Mouse (Mus musculus) right cerebral cortex, postnatal 36 days (tissue): ENCODE measurements around the gene Tle4.

Experiments used
- DNase-seq, 2 experiments: peaks; one replicate each; pipeline ENCODE4 v3.0.0; 2022; ENCODE audit warnings: low spot score in 2 of 2, mixed read lengths in 1 of 2

The Tle4 gene

GRCm38 (mm10) chr19:14532861-14533260 lies 65.0 kb downstream of the Tle4 start:
- DNase-seq = no peak

- DNase-seq = no peak
These were observed 77.6 kb downstream of the Tle4 start for GRCm38 (mm10) chr19:14520098-14520802.

- DNase-seq = no peak
These were observed 78.7 kb downstream of the Tle4 start for GRCm38 (mm10) chr19:14519186-14519585.

- no peak for DNase-seq
These were observed 79.3 kb downstream of the Tle4 start for GRCm38 (mm10) chr19:14518438-14519044.

- no peak for DNase-seq
These were observed 81.4 kb downstream of the Tle4 start for GRCm38 (mm10) chr19:14516420-14516819.

GRCm38 (mm10) chr19:14508819-14509218 lies 89.0 kb downstream of the Tle4 start:
- no peak for DNase-seq

- no peak for DNase-seq
These were observed 89.9 kb downstream of the Tle4 start for GRCm38 (mm10) chr19:14507911-14508310.

GRCm38 (mm10) chr19:14506875-14507670 lies 90.8 kb downstream of the Tle4 start:
- no peak for DNase-seq

GRCm38 (mm10) chr19:14505885-14506548 lies 91.8 kb downstream of the Tle4 start:
- no peak for DNase-seq

GRCm38 (mm10) chr19:14505401-14505800 lies 92.5 kb downstream of the Tle4 start:
- DNase-seq = no peak

GRCm38 (mm10) chr19:14503862-14504261 lies 94.0 kb downstream of the Tle4 start:
- no peak for DNase-seq

GRCm38 (mm10) chr19:14502234-14502633 lies 95.6 kb downstream of the Tle4 start:
- DNase-seq = no peak

GRCm38 (mm10) chr19:14499835-14500425 lies 97.9 kb downstream of the Tle4 start:
- DNase-seq = no peak

- DNase-seq = no peak
These were observed 104.8 kb downstream of the Tle4 start for GRCm38 (mm10) chr19:14493047-14493446.

GRCm38 (mm10) chr19:14487180-14487579 lies 110.7 kb downstream of the Tle4 start:
- no peak for DNase-seq

GRCm38 (mm10) chr19:14485176-14485575 lies 112.7 kb downstream of the Tle4 start:
- no peak for DNase-seq

GRCm38 (mm10) chr19:14482562-14483138 lies 115.2 kb downstream of the Tle4 start:
- DNase-seq = no peak

GRCm38 (mm10) chr19:14481796-14482561 lies 115.9 kb downstream of the Tle4 start:
- DNase-seq = no peak

- DNase-seq = no peak
These were observed 118.1 kb downstream of the Tle4 start for GRCm38 (mm10) chr19:14479711-14480110.

- DNase-seq = no peak
These were observed 128.5 kb downstream of the Tle4 start for GRCm38 (mm10) chr19:14469325-14469724.

GRCm38 (mm10) chr19:14468733-14469132 lies 129.1 kb downstream of the Tle4 start:
- DNase-seq = no peak
